Mouse (Mus musculus): Measurements from ENCODE around the gene Fastk.
A peak's percentile ranks its signal among the peaks of the same experiment; 100 is the strongest.
"Not testable (repeated sequence)": the region's sequence is repeated elsewhere in the genome, so short reads cannot be mapped to it uniquely, and the experiment has no call there.

Fastk gene

DNA sequence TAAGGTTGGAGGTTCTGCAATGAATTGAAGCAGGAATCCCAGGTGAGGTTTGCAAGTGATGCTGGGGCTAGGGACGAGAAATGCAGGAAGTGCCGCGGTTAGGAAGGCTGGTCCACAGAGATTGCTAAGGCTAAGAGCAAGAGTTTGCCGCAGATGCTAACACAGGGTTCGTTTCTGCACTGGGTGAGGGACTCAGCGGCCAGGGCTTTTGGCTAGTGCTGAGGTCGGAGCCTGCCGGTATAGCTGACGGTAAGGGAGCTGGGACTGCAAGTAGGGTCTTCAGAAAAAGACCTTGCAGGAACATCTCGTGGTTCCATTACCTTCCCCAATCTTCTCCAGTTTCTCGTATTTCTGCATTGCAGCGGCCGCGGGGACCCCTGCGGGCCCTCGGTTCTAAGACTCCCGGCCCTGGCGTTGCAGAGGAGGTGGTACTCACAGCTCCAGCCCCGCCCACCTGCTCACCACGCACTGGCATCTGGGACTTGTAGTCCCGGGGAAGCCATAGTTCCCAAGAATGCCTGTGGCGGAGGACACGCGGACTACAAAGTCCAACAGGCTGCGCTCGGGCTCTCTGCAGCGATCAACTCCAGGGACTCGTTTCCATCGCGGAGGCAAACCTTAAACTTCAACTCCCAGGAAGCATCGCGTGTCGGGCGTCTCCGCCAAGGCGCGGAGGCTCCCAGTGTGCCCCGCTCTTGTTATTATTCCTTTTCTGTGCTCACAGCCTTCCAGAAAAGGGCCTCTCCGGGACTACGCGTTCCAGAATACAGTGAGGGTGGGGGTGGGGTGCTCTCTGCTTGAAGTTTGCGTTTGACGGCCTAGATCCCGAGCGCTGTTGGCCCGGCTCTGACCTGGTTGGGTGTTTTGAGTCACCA is 21.7 kb downstream of the Fastk start, which contains the start of the genes Cdk5 and Slc4a2:
TSS of gene Cdk5 (minus strand) at position 402 of the 875 bp plus-strand sequence.
TSS of gene Slc4a2 (plus strand) at position 709 of the 875 bp plus-strand sequence.
- peak; percentile 98 for DNase-seq (ENCODE audit: low spot score)

DNA sequence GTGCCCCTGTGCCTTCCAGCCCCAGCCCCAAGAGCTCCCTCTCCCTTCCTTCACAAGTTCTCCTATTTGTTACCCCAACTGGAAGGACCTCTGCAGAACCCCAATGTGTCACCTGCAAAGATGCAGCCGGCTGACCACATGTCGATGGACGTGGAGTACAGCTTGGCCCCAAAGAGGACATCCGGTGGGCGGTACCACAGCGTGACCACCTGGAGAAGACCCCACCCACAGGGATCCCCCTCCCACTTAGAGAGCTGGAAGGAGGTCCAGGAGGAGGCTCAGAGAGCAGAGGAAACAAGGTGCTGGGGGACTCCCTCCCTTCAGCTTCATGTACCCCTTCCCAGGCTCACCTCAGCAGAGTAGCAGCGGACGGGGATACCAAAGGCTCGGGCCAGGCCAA is 24.7 kb downstream of the Fastk start:
- no peak for DNase-seq (ENCODE audit: low spot score)

DNA sequence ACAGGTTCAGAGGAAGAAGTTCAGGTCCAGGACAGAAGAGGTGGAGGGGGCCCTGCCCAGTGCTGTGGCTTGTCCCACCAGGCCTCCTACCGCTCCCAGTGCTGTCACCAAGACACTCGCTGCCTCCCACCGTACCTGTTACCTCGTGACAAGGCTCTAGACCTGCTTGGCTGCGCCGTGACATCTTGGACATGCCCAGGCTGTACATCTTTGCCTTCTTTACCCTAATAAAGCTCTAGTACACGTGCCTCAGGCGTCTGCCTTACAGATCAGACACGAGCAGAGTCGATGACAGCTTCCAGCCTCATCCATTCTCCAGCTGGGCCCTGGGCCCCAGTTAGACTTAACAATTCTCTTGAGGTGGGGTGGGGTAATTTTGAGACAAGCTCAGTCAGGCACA is 27.5 kb downstream of the Fastk start:
- no peak for DNase-seq (ENCODE audit: low spot score)

GRCm38 (mm10) chr5:24416222-24416736 is 28.8 kb downstream of the Fastk start:
- peak; percentile 83 for DNase-seq (ENCODE audit: low spot score)

DNA sequence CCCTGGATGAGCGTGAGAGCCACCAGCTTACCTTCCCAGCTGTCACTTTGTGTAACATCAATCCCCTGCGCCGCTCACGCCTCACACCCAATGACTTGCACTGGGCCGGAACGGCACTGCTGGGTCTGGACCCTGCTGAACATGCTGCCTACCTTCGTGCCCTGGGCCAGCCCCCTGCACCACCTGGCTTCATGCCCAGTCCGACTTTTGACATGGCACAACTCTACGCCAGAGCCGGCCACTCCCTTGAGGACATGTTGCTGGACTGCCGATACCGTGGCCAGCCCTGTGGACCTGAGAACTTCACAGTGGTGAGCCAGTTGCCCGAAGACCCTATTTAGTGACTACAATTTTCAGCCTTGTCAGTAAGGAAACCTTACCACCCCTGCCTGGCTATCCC is 31.1 kb downstream of the Fastk start:
- no peak for DNase-seq (ENCODE audit: low spot score)

DNA sequence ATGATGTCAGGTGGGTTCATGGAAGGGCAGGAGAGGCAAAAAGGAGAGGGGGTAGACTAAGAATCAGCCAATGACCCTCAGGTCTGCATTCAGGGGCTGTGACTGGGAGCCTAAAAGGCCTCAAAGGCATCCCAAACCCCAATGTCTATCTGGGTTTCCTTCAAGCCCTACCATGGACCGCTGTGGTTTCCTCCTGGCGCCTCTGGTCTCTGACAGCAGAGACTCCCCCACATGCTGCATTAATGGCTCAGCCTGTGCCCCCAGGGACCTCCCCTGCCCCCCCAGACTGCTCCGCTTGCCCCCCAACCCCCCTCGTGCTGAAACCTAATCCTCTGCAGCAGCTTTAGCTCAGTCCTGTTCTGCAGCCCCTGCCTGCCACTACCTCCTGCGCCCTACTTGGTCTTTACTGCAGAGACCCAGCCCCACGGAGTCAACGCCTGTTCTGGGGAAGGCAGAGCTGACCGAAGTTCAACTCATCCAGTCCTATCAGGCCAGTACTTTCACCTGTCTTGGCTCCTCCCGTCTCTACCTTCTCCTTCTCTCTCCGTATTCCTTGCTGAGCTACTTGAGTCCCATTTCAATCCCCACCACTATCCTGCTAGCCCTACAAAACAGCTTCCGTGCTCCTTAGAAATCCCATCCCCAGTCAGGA is 31.9 kb downstream of the Fastk start, which contains the start of gene Asic3:
TSS of gene Asic3 (plus strand) at position 351 of the 652 bp plus-strand sequence.
- DNase-seq (ENCODE audit: low spot score): no peak

GRCm38 (mm10) chr5:24412063-24412462 is 33.0 kb downstream of the Fastk start:
- no peak for DNase-seq (ENCODE audit: low spot score)

- no peak for DNase-seq (ENCODE audit: low spot score)
Observed at GRCm38 (mm10) chr5:24409466-24409865, 35.6 kb downstream of the Fastk start.

DNA sequence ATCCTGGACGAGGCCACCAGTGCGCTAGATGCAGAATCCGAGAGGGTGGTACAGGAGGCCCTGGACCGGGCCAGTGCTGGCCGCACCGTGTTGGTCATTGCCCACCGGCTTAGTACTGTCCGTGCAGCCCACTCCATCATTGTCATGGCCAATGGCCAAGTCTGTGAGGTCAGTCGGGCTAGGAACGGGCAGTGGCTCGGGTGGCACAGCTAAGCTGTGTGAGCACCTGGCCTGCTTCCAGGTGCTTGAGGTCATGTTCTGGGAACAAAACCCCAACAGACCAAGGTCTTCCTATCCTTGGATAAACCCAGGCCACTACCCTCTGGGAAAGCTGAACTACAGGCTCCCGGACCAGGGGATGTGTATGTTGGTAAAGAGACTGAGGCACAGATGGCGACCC is 36.4 kb downstream of the Fastk start:
- no peak for DNase-seq (ENCODE audit: low spot score)

DNA sequence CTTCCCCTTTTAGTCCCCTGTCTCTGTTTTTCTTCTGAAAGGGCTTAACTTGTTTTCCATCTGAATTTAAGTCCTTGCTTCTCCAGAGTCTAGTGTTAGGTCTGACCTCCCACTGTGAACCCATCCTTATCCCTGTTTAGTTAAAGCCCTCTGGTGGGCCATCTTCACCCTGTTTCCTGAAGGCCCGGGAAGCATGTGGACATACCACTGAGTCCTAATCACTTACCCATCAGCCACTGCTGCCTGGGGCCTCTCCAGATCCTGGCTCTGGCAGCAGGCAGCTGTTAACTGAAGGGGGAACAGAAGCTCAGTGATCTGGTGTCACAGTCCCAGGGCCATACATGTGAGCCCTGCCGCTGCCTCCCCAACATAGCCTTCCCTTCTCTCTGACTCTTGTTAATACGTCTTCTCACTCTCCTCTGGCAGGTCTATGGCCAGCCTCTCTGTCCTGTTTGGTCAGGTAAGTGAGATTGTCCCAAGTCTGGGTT is 39.7 kb downstream of the Fastk start:
- no peak for DNase-seq (ENCODE audit: low spot score)

- no peak for DNase-seq (ENCODE audit: low spot score)
Observed at GRCm38 (mm10) chr5:24404594-24405360, 40.3 kb downstream of the Fastk start.

GRCm38 (mm10) chr5:24401969-24402368 is 43.1 kb downstream of the Fastk start:
- no peak for DNase-seq (ENCODE audit: low spot score)

DNA sequence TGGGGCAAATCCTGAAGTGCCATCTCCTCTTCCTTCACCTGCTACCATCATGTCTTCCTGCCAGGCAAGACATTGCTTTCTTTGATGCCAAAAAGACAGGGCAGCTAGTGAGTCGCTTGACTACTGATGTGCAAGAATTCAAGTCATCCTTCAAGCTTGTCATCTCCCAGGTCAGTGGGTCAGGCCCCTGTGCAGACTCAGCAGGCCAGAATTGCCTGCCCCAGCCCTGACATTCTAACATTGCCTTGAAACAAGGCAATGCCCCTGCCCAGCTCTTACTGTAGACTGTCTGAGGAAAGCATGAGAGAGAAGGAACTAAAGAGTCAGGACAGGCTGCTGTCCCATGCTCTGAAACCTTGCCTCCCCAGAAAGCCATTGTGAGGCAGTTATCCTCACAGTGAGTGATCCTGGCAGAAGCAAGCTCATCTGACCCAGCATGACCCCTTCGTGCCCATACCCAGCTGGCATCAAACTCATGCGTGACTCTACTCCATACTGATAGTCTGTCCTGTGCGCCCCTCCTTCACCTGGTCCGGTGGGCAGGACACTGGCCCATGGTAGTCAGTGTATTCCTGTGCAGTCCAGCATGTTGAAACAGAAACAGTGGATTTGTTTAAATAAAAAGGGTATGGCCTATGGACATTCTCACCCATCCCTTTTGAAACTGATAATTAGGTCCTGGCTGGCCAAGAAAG is 44.0 kb downstream of the Fastk start:
- DNase-seq (ENCODE audit: low spot score): no peak

- no peak for DNase-seq (ENCODE audit: low spot score)
Observed at GRCm38 (mm10) chr5:24400362-24400761, 44.7 kb downstream of the Fastk start.

DNA sequence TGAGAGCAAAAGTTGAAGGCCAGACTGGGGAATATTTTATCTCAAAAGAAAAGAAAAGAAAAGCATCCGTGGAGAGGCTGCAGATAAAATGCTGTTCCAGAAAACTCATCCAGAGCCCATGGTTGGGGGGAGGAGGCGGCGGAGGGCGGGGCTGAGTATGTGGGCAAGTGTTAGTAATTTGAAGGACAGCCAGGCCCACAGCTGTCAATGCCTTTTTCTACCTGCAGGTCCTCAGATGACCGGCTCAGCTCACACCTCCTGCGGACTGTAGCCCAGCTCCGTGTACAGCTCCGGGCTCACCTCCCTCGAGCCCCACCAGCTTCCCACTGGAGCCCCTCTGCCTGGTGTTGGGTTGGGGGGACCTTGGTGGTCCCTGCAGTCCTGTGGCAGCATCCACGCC is 45.4 kb downstream of the Fastk start:
- no peak for DNase-seq (ENCODE audit: low spot score)

DNA sequence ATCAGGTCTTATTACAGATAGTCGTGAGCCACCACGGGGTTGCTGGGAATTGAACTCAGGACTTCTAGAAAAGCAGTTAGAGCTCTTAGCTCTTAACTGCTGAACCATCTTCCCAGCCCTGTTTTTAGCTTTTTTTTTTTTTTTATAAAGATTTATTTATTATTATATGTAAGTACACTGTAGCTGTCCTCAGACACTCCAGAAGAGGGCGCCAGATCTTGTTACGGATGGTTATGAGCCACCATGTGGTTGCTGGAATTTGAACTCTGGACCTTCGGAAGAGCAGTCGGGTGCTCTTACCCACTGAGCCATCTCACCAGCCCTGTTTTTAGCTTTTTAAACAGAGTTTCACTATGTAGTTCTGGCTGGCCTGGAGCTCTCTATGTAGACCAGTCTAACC is 48.8 kb downstream of the Fastk start:
- not testable (repeated sequence) for DNase-seq (ENCODE audit: low spot score)

DNA sequence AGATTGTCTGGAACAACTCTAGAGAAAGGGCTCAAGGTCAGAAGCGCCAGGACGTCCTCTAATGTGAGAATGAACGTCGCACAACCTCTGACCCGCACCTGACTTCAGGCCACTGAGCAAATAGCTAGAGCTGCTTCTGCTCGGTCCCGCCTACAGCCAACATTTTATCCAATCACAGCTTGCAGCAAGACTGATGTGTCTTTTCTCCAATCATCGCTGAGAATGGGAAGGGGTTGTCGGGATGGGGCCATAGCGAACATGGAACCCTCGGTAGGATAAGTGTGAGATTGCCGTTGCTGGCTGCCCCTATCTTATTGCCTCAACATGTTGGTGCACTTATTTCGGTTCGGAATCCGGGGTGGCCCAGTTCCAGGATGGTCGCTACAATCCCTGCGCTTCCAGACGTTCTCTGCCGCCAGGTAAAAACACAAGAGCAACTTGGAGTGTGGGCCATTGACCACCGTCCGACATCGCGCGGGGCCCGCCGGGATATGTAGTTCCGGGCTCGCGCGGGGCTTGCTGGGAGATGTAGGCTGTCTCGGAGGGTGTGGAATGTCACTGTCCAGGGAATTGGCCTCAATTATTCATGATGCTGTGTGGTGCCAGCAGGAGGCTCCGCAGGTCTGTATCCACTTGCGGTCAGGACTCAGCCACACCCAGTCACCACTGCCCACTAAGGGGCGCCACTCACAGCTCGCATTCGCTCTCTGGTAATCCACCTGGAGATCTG is 50.8 kb downstream of the Fastk start:
- DNase-seq (ENCODE audit: low spot score): peak; percentile 95

- DNase-seq (ENCODE audit: low spot score): peak; percentile 92
Observed at GRCm38 (mm10) chr5:24393392-24393997, 51.6 kb downstream of the Fastk start, which contains the start of gene Abcb8. TSS of gene Abcb8 (plus strand) at chr5:24393663.

- DNase-seq (ENCODE audit: low spot score): no peak
Observed at GRCm38 (mm10) chr5:24392724-24393123, 52.4 kb downstream of the Fastk start.

- no peak for DNase-seq (ENCODE audit: low spot score)
Observed at GRCm38 (mm10) chr5:24391864-24392263, 53.2 kb downstream of the Fastk start, which contains the start of gene Atg9b. TSS of gene Atg9b (minus strand) at chr5:24392143.
